Mouse (Mus musculus) forebrain, embryonic 14.5 days (tissue): ENCODE measurements at regions not wholly inside any gene's neighbourhood (a gene's known extent, or its start where the extent isn't known, plus 50 kb on each side); places are given as distances from the start of the nearest gene placed in this dataset.

Experiments
- ATAC-seq: fragments of 200-750 bp; cut with Nextera tagmentation; 2 replicates; pipeline ENCODE4 v1.8.0; 2017; ENCODE audit warnings: mild to moderate bottlenecking, moderate library complexity
- DNase-seq: peaks from one replicate; pipeline ENCODE4 v3.0.0-alpha.2; 2015; ENCODE audit warnings: low spot score
- H3K27ac ChIP-seq: fragments of 300-500 bp; sonication (generic); 2 replicates; pipeline ENCODE4 v1.5.1; 2014; ENCODE audit warnings: low read depth, mild to moderate bottlenecking, control low read depth, low read length, moderate library complexity
- H3K27me3 ChIP-seq: fragments of 300-500 bp; sonication (generic); replicated peaks from 2 replicates; pipeline ENCODE4 v1.6.1; 2014; ENCODE audit warnings: low read length, control low read depth, mixed read lengths; ENCODE audit not compliant: control insufficient read depth, insufficient read depth
- H3K36me3 ChIP-seq: fragments of 300-500 bp; sonication (generic); 2 replicates; pipeline ENCODE4 v1.6.1; 2014; ENCODE audit warnings: low read length, control low read depth; ENCODE audit not compliant: control insufficient read depth, insufficient read depth
- H3K4me1 ChIP-seq: fragments of 300-500 bp; sonication (generic); 2 replicates; pipeline ENCODE4 v1.6.1; 2014; ENCODE audit warnings: antibody characterized with exemption, low read length, control low read depth; ENCODE audit not compliant: control insufficient read depth, insufficient read depth
- H3K4me2 ChIP-seq: fragments of 300-500 bp; sonication (generic); 2 replicates; pipeline ENCODE4 v1.6.1; 2014; ENCODE audit warnings: mild to moderate bottlenecking, control low read depth, low read length
- H3K4me3 ChIP-seq: fragments of 300-500 bp; sonication (generic); 2 replicates; pipeline ENCODE4 v1.5.1; 2014; ENCODE audit warnings: low read depth, low read length, control low read depth
- H3K9ac ChIP-seq: fragments of 300-500 bp; sonication (generic); 2 replicates; pipeline ENCODE4 v1.6.1; 2014; ENCODE audit warnings: mild to moderate bottlenecking, low read length, control low read depth, moderate library complexity
- H3K9me3 ChIP-seq: fragments of 300-500 bp; sonication (generic); replicated peaks from 2 replicates; pipeline ENCODE4 v1.6.1; 2016; ENCODE audit warnings: low read length, control low read depth, mixed read lengths; ENCODE audit not compliant: control insufficient read depth
- WGBS: fragments of 180-500 bp; shearing (Covaris S2); extraction: QIAGEN DNeasy Blood & Tissue Kit; methylation state at CpG from one replicate; pipeline ENCODE4 v1.1.7; 2014; 5-methylcytosine and 5-hydroxymethylcytosine counted together

GRCm38 (mm10) chr16:75334228-75334627 is 251.6 kb downstream of the Lipi start:
- no peak overlapping the region for H3K9ac ChIP-seq
- ATAC-seq, result no peak
- no peak overlapping the region for H3K27ac ChIP-seq
- H3K4me1 ChIP-seq, result no peaks in the 10 kb centered on the region
- no peaks in the 10 kb centered on the region for H3K36me3 ChIP-seq
- WGBS, result 97% methylated on average over 2 of the region's 2 CpGs
- H3K27me3 ChIP-seq, result no peaks in the 10 kb centered on the region
- H3K4me3 ChIP-seq, result no peak overlapping the region
- DNase-seq, result no peak
- H3K9me3 ChIP-seq, result no peaks in the 10 kb centered on the region
- no peak overlapping the region for H3K4me2 ChIP-seq

- Histone ChIP-seq H3K4me2 (no peak overlapping the region), H3K9me3 (no peaks in the 10 kb centered on the region), H3K36me3 (no peaks in the 10 kb centered on the region), H3K27me3 (no peaks in the 10 kb centered on the region), H3K9ac (no peak overlapping the region), H3K4me1 (no peaks in the 10 kb centered on the region), H3K4me3 (no peak overlapping the region), H3K27ac (no peak overlapping the region)
- DNase-seq (no peak), ATAC-seq (no peak)
- WGBS, result 75% methylated on average over 5 of the region's 5 CpGs
Observed at GRCm38 (mm10) chr16:75333750-75334149, 252.1 kb downstream of the Lipi start.

- Histone ChIP-seq H3K27ac (no peak overlapping the region), H3K36me3 (no peaks in the 10 kb centered on the region), H3K27me3 (no peaks in the 10 kb centered on the region), H3K4me3 (no peak overlapping the region), H3K4me1 (no peaks in the 10 kb centered on the region), H3K9ac (no peak overlapping the region), H3K9me3 (no peaks in the 10 kb centered on the region), H3K4me2 (no peak overlapping the region)
- ATAC-seq (no peak), DNase-seq (no peak)
- WGBS, result 92% methylated on average over 4 of the region's 4 CpGs
Observed at GRCm38 (mm10) chr16:75332853-75333252, 253.0 kb downstream of the Lipi start.

- no peaks in the 10 kb centered on the region for H3K9me3 ChIP-seq
- DNase-seq (peak; percentile 77), ATAC-seq (peak; percentile 72)
- H3K4me1 ChIP-seq, result no peaks in the 10 kb centered on the region
- H3K4me2 ChIP-seq, result no peak overlapping the region
- WGBS, result 59% methylated on average over 1 of the region's 1 CpGs
- H3K4me3 ChIP-seq, result no peak overlapping the region
- H3K9ac ChIP-seq, result no peak overlapping the region
- no peaks in the 10 kb centered on the region for H3K27me3 ChIP-seq
- H3K27ac ChIP-seq, result no peak overlapping the region
- no peaks in the 10 kb centered on the region for H3K36me3 ChIP-seq
Observed at GRCm38 (mm10) chr16:75325296-75325695, 260.6 kb downstream of the Lipi start.

GRCm38 (mm10) chr16:75304743-75305142 is 281.1 kb downstream of the Lipi start:
- DNase-seq, result no peak
- H3K4me3 ChIP-seq, result no peak overlapping the region
- H3K27me3 ChIP-seq, result no peaks in the 10 kb centered on the region
- no peaks in the 10 kb centered on the region for H3K36me3 ChIP-seq
- WGBS, result 76% methylated on average over 4 of the region's 4 CpGs
- no peak overlapping the region for H3K4me2 ChIP-seq
- no peaks in the 10 kb centered on the region for H3K4me1 ChIP-seq
- no peak overlapping the region for H3K9ac ChIP-seq
- no peaks in the 10 kb centered on the region for H3K9me3 ChIP-seq
- no peak for ATAC-seq
- no peak overlapping the region for H3K27ac ChIP-seq

- no peaks in the 10 kb centered on the region for H3K4me1 ChIP-seq
- H3K9me3 ChIP-seq, result no peaks in the 10 kb centered on the region
- H3K36me3 ChIP-seq, result no peaks in the 10 kb centered on the region
- H3K27ac ChIP-seq, result no peak overlapping the region
- no peak overlapping the region for H3K9ac ChIP-seq
- no peak overlapping the region for H3K4me3 ChIP-seq
- DNase-seq (no peak), ATAC-seq (no peak)
- no peaks in the 10 kb centered on the region for H3K27me3 ChIP-seq
- 91% methylated on average over 3 of the region's 3 CpGs for WGBS
- no peak overlapping the region for H3K4me2 ChIP-seq
Observed at GRCm38 (mm10) chr16:75297416-75297815, 288.4 kb downstream of the Lipi start.

- Histone ChIP-seq H3K27me3 (no peaks in the 10 kb centered on the region), H3K27ac (no peak overlapping the region), H3K9ac (no peak overlapping the region), H3K4me2 (no peak overlapping the region), H3K36me3 (no peaks in the 10 kb centered on the region), H3K9me3 (no peaks in the 10 kb centered on the region), H3K4me1 (no peaks in the 10 kb centered on the region), H3K4me3 (no peak overlapping the region)
- no peak for DNase-seq
- 89% methylated on average over 9 of the region's 9 CpGs for WGBS
- no peak for ATAC-seq
Observed at GRCm38 (mm10) chr16:75292736-75293428, 293.0 kb downstream of the Lipi start.

GRCm38 (mm10) chr16:75291194-75291593 is 294.7 kb downstream of the Lipi start:
- peak; percentile 51 for DNase-seq
- Histone ChIP-seq H3K4me3 (no peak overlapping the region), H3K9me3 (no peaks in the 10 kb centered on the region), H3K27ac (no peak overlapping the region), H3K36me3 (no peaks in the 10 kb centered on the region), H3K4me1 (no peaks in the 10 kb centered on the region), H3K27me3 (no peaks in the 10 kb centered on the region), H3K9ac (no peak overlapping the region), H3K4me2 (no peak overlapping the region)
- ATAC-seq, result peak; percentile 58; the same call in 1 of the 2 replicates
- 47% methylated on average over 4 of the region's 4 CpGs for WGBS

- WGBS, result 90% methylated on average over 1 of the region's 1 CpGs
- Histone ChIP-seq H3K9me3 (no peaks in the 10 kb centered on the region), H3K4me1 (no peaks in the 10 kb centered on the region), H3K27me3 (no peaks in the 10 kb centered on the region), H3K4me2 (no peak overlapping the region), H3K4me3 (no peak overlapping the region), H3K27ac (no peak overlapping the region), H3K9ac (no peak overlapping the region), H3K36me3 (no peaks in the 10 kb centered on the region)
- ATAC-seq, result no peak
- DNase-seq, result no peak
Observed at GRCm38 (mm10) chr16:75287150-75287549, 298.7 kb downstream of the Lipi start.
